Mouse (Mus musculus): ENCODE data around the gene Rab3a. TPM values are rescaled to one million over a fixed set of nuclear protein-coding genes. Genes with fewer than 3 reads are reported as not detected.

The Rab3a gene
- polyA plus RNA-seq, 1 experiment from 2014 or later, result 16.2 TPM

GRCm38 (mm10) chr8:70723486-70724210, 30.8 kb upstream of the Rab3a start, which contains the start of gene Pde4c:
Gene Pde4c, plus strand, starts transcription at chr8:70723720.
- no peak within 1 kb of the TSS for H3K4me3 ChIP-seq
- no peak within 1 kb of the TSS for H3K27ac ChIP-seq (replicated peaks)
- H3K9me3 ChIP-seq, result no peaks in the 10 kb centered on the region
- H3K27me3 ChIP-seq (replicated peaks; ENCODE audit: low read depth, poor library complexity, severe bottlenecking), result peaks cover 43% of the 10 kb centered on the region
- no peak for DNase-seq (ENCODE audit: low spot score)
- H3K4me1 ChIP-seq, result 0 out of 2 replicates have a peak, but pooled peaks cover 4% of the 10 kb centered on the region
- H3K36me3 ChIP-seq (replicated peaks), result no peaks in the 10 kb centered on the region
- 67% methylated on average over 7 of the region's 7 CpGs for WGBS

GRCm38 (mm10) chr8:70724216-70724615, 30.3 kb upstream of the Rab3a start:
- no peak overlapping the region for H3K27ac ChIP-seq (replicated peaks)
- peaks cover 47% of the 10 kb centered on the region for H3K27me3 ChIP-seq (replicated peaks; ENCODE audit: low read depth, poor library complexity, severe bottlenecking)
- DNase-seq (ENCODE audit: low spot score), result no peak
- H3K9me3 ChIP-seq, result no peaks in the 10 kb centered on the region
- 0 out of 2 replicates have a peak, but pooled peaks cover 4% of the 10 kb centered on the region for H3K4me1 ChIP-seq
- 80% methylated on average over 12 of the region's 12 CpGs for WGBS
- no peak overlapping the region for H3K4me3 ChIP-seq
- no peaks in the 10 kb centered on the region for H3K36me3 ChIP-seq (replicated peaks)

- no peaks in the 10 kb centered on the region for H3K9me3 ChIP-seq
- no peaks in the 10 kb centered on the region for H3K36me3 ChIP-seq (replicated peaks)
- 26% methylated on average over 14 of the region's 14 CpGs for WGBS
- no peak overlapping the region for H3K4me3 ChIP-seq
- no peak overlapping the region for H3K27ac ChIP-seq (replicated peaks)
- H3K4me1 ChIP-seq, result peaks cover 13% of the 10 kb centered on the region
- DNase-seq (ENCODE audit: low spot score), result peak; percentile 70
- peaks cover 55% of the 10 kb centered on the region for H3K27me3 ChIP-seq (replicated peaks; ENCODE audit: low read depth, poor library complexity, severe bottlenecking)
Observed at GRCm38 (mm10) chr8:70725792-70726447, 28.6 kb upstream of the Rab3a start.

- DNase-seq (ENCODE audit: low spot score), result no peak
- Histone ChIP-seq H3K27me3 (replicated peaks; ENCODE audit: low read depth, poor library complexity, severe bottlenecking) (peaks cover 59% of the 10 kb centered on the region), H3K36me3 (replicated peaks) (no peaks in the 10 kb centered on the region), H3K4me1 (peaks cover 13% of the 10 kb centered on the region), H3K9me3 (no peaks in the 10 kb centered on the region), H3K4me3 (no peak overlapping the region), H3K27ac (replicated peaks) (no peak overlapping the region)
- WGBS, result 49% methylated on average over 11 of the region's 11 CpGs
Observed at GRCm38 (mm10) chr8:70726721-70727120, 27.8 kb upstream of the Rab3a start.

- peak; percentile 32 for DNase-seq (ENCODE audit: low spot score)
- WGBS, result 3% methylated on average over 34 of the region's 34 CpGs
- Histone ChIP-seq H3K4me3 (peak overlapping the region; percentile 51), H3K9me3 (no peaks in the 10 kb centered on the region), H3K36me3 (replicated peaks) (no peaks in the 10 kb centered on the region), H3K4me1 (peaks cover 9% of the 10 kb centered on the region), H3K27ac (replicated peaks) (peak overlapping the region; percentile 30; the same call in 1 of the 2 replicates), H3K27me3 (replicated peaks; ENCODE audit: low read depth, poor library complexity, severe bottlenecking) (peaks cover 75% of the 10 kb centered on the region)
Observed at GRCm38 (mm10) chr8:70729808-70730475, 24.5 kb upstream of the Rab3a start.

- peaks cover 72% of the 10 kb centered on the region for H3K27me3 ChIP-seq (replicated peaks; ENCODE audit: low read depth, poor library complexity, severe bottlenecking)
- no peak for DNase-seq (ENCODE audit: low spot score)
- WGBS, result 85% methylated on average over 4 of the region's 4 CpGs
- H3K4me3 ChIP-seq, result no peak overlapping the region
- no peaks in the 10 kb centered on the region for H3K9me3 ChIP-seq
- H3K27ac ChIP-seq (replicated peaks), result no peak overlapping the region
- H3K36me3 ChIP-seq (replicated peaks), result no peaks in the 10 kb centered on the region
- peaks cover 9% of the 10 kb centered on the region for H3K4me1 ChIP-seq
Observed at GRCm38 (mm10) chr8:70730956-70731355, 23.5 kb upstream of the Rab3a start.

- peaks cover 53% of the 10 kb centered on the region for H3K27me3 ChIP-seq (replicated peaks; ENCODE audit: low read depth, poor library complexity, severe bottlenecking)
- no peak for DNase-seq (ENCODE audit: low spot score)
- H3K4me3 ChIP-seq, result no peak overlapping the region
- H3K9me3 ChIP-seq, result no peaks in the 10 kb centered on the region
- no peaks in the 10 kb centered on the region for H3K36me3 ChIP-seq (replicated peaks)
- WGBS, result 72% methylated on average over 5 of the region's 5 CpGs
- H3K4me1 ChIP-seq, result peaks cover 16% of the 10 kb centered on the region
- H3K27ac ChIP-seq (replicated peaks), result no peak overlapping the region
Observed at GRCm38 (mm10) chr8:70737705-70738104, 16.8 kb upstream of the Rab3a start.

GRCm38 (mm10) chr8:70738211-70738610, 16.3 kb upstream of the Rab3a start:
- no peak overlapping the region for H3K27ac ChIP-seq (replicated peaks)
- no peaks in the 10 kb centered on the region for H3K36me3 ChIP-seq (replicated peaks)
- 60% methylated on average over 3 of the region's 3 CpGs for WGBS
- H3K4me3 ChIP-seq, result no peak overlapping the region
- H3K4me1 ChIP-seq, result peaks cover 21% of the 10 kb centered on the region
- no peak for DNase-seq (ENCODE audit: low spot score)
- H3K27me3 ChIP-seq (replicated peaks; ENCODE audit: low read depth, poor library complexity, severe bottlenecking), result peaks cover 53% of the 10 kb centered on the region
- no peaks in the 10 kb centered on the region for H3K9me3 ChIP-seq

GRCm38 (mm10) chr8:70741661-70742060, 12.8 kb upstream of the Rab3a start:
- no peaks in the 10 kb centered on the region for H3K36me3 ChIP-seq (replicated peaks)
- 60% methylated on average over 5 of the region's 5 CpGs for WGBS
- DNase-seq (ENCODE audit: low spot score), result no peak
- H3K9me3 ChIP-seq, result no peaks in the 10 kb centered on the region
- H3K27me3 ChIP-seq (replicated peaks; ENCODE audit: low read depth, poor library complexity, severe bottlenecking), result peaks cover 86% of the 10 kb centered on the region
- no peak overlapping the region for H3K27ac ChIP-seq (replicated peaks)
- no peak overlapping the region for H3K4me3 ChIP-seq
- H3K4me1 ChIP-seq, result peaks cover 36% of the 10 kb centered on the region

GRCm38 (mm10) chr8:70742176-70742575, 12.3 kb upstream of the Rab3a start:
- Histone ChIP-seq H3K36me3 (replicated peaks) (no peaks in the 10 kb centered on the region), H3K27me3 (replicated peaks; ENCODE audit: low read depth, poor library complexity, severe bottlenecking) (peaks cover 88% of the 10 kb centered on the region), H3K9me3 (no peaks in the 10 kb centered on the region), H3K27ac (replicated peaks) (no peak overlapping the region), H3K4me3 (no peak overlapping the region), H3K4me1 (peaks cover 36% of the 10 kb centered on the region)
- peak; percentile 35 for DNase-seq (ENCODE audit: low spot score)
- WGBS, result 65% methylated on average over 11 of the region's 11 CpGs

GRCm38 (mm10) chr8:70742981-70743655, 11.4 kb upstream of the Rab3a start:
- no peaks in the 10 kb centered on the region for H3K9me3 ChIP-seq
- peaks cover 36% of the 10 kb centered on the region for H3K4me1 ChIP-seq
- peaks cover 88% of the 10 kb centered on the region for H3K27me3 ChIP-seq (replicated peaks; ENCODE audit: low read depth, poor library complexity, severe bottlenecking)
- H3K36me3 ChIP-seq (replicated peaks), result no peaks in the 10 kb centered on the region
- DNase-seq (ENCODE audit: low spot score), result peak; percentile 34
- peak overlapping the region; percentile 51 for H3K4me3 ChIP-seq
- peak overlapping the region; percentile 31 for H3K27ac ChIP-seq (replicated peaks)
- 2% methylated on average over 38 of the region's 38 CpGs for WGBS
